Mouse (Mus musculus) lung, postnatal 0 days (tissue): ENCODE data around the gene Ankdd1a. TPM values are rescaled to one million over a fixed set of nuclear protein-coding genes. Genes with fewer than 3 reads are reported as not detected.

ENCODE experiments used
- ATAC-seq: fragments of 200-750 bp; cut with Nextera tagmentation; 2 replicates; pipeline ENCODE4 v1.8.0; 2017; ENCODE audit warnings: moderate library complexity
- DNase-seq: peaks from one replicate; pipeline ENCODE4 v3.0.0-alpha.2; 2016; ENCODE audit warnings: low spot score
- H3K27ac ChIP-seq: fragments of 300-500 bp; sonication (generic); 2 replicates; pipeline ENCODE4 v1.5.1; 2014; ENCODE audit warnings: antibody characterized with exemption, mild to moderate bottlenecking, low read length, mixed read lengths
- H3K27me3 ChIP-seq: fragments of 300-500 bp; sonication (generic); replicated peaks from 2 replicates; pipeline ENCODE4 v1.6.1; 2014; ENCODE audit warnings: low read length, mixed read lengths; ENCODE audit not compliant: insufficient read depth
- H3K36me3 ChIP-seq: fragments of 300-500 bp; sonication (generic); 2 replicates; pipeline ENCODE4 v1.6.1; 2014; ENCODE audit warnings: low read length, mixed read lengths; ENCODE audit not compliant: insufficient read depth
- H3K4me1 ChIP-seq: fragments of 300-500 bp; sonication (generic); 2 replicates; pipeline ENCODE4 v1.6.1; 2014; ENCODE audit warnings: antibody characterized with exemption, low read depth, low read length, mixed read lengths; ENCODE audit not compliant: insufficient read depth
- H3K4me2 ChIP-seq: fragments of 300-500 bp; sonication (generic); replicated peaks from 2 replicates; pipeline ENCODE4 v1.6.1; 2014; ENCODE audit warnings: low read depth, mild to moderate bottlenecking, low read length, moderate library complexity, mixed read lengths
- H3K4me3 ChIP-seq: fragments of 300-500 bp; sonication (generic); 2 replicates; pipeline ENCODE4 v1.5.1; 2014; ENCODE audit warnings: low read depth, low read length
- H3K9ac ChIP-seq: fragments of 300-500 bp; sonication (generic); replicated peaks from 2 replicates; pipeline ENCODE4 v1.6.1; 2014; ENCODE audit warnings: low read depth, mild to moderate bottlenecking
- H3K9me3 ChIP-seq: fragments of 300-500 bp; sonication (generic); 2 replicates; pipeline ENCODE4 v1.6.1; 2016; ENCODE audit warnings: low read length, mixed read lengths
- CTCF ChIP-seq: IDR thresholded peaks from 2 replicates; pipeline ENCODE4 v1.5.1; 2016; ENCODE audit warnings: antibody characterized with exemption, mild to moderate bottlenecking
- EP300 ChIP-seq: IDR thresholded peaks from 2 replicates; pipeline ENCODE4 v1.6.1; 2016; ENCODE audit warnings: antibody characterized with exemption, mild to moderate bottlenecking, control low read depth
- WGBS: fragments of 180-500 bp; shearing (Covaris S2); extraction: QIAGEN DNeasy Blood & Tissue Kit; methylation state at CpG from one replicate; pipeline ENCODE4 v1.1.7; 2014; 5-methylcytosine and 5-hydroxymethylcytosine counted together
- polyA plus RNA-seq: library from polyadenylated mRNA; unstranded; fragments of >200 nt; fragmentation: Nextera tagmentation; extraction: Ambion mirVana; gene quantifications from 2 replicates; pipeline ENCODE4 v1.2.1, GENCODE M21; 2015

The Ankdd1a gene
- polyA plus RNA-seq, 1 experiment from 2014 or later: not detected

DNA sequence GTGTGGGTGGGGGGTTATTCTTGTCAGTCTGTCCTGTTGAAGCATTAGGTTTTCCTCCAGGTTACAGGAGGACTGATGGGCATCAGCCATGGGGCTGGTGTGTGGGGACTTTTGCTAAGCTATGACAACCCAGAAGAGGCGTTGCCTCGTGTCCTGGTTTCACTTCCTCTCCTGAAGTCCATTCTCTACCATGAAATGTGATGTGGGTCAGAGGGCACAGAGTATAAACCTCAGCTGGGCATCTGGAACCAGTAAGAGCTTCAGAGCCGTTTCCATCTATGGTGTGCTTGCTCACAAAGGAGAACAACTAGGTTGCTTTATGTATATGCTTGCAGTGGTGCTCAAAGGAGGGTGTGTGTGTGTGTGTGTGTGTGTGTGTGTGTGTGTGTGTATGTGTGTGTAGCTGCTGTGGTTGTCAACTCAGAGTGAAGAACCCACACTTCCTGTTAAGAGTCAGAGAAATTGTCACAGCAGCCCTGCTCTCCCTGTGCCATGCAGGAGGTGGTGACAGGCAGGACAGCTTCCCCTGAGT lies 15.3 kb upstream of the Ankdd1a start:
- no peak overlapping the region for H3K4me2 ChIP-seq
- H3K4me3 ChIP-seq: no peak overlapping the region
- no peaks in the 10 kb centered on the region for H3K27me3 ChIP-seq
- H3K9me3 ChIP-seq: no peaks in the 10 kb centered on the region
- peak; percentile 57 for ATAC-seq
- peak; percentile 56 for DNase-seq
- no peaks in the 10 kb centered on the region for H3K4me1 ChIP-seq
- H3K36me3 ChIP-seq: no peaks in the 10 kb centered on the region
- TF ChIP-seq CTCF (no peak), EP300 (no peak)
- no peak overlapping the region for H3K27ac ChIP-seq
- 52% methylated on average over 3 of the region's 3 CpGs for WGBS
- no peak overlapping the region for H3K9ac ChIP-seq

DNA sequence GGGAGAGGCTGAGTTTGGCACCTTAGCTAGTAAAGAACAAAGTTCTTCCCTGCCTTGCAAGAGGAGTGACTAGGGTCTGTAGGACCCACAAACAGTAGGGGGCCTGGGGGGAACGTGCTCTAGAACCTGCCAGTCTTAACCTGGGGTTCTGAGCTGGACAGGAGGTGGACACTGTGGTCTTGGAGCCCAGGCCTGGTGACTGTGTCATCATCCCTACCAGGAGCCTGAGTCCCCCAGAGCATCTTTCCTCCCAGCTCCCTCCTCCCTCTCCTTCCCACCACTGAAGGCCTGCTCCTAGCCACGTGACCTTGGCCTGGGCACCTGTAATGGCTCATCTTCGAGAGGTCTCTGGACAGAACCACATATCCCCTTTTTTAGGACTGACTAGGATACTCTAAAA lies 14.1 kb upstream of the Ankdd1a start:
- DNase-seq (no peak), ATAC-seq (no peak)
- TF ChIP-seq EP300 (no peak), CTCF (no peak)
- no peak overlapping the region for H3K9ac ChIP-seq
- no peaks in the 10 kb centered on the region for H3K36me3 ChIP-seq
- no peak overlapping the region for H3K4me3 ChIP-seq
- H3K4me1 ChIP-seq: no peaks in the 10 kb centered on the region
- H3K9me3 ChIP-seq: no peaks in the 10 kb centered on the region
- no peak overlapping the region for H3K27ac ChIP-seq
- H3K4me2 ChIP-seq: no peak overlapping the region
- H3K27me3 ChIP-seq: no peaks in the 10 kb centered on the region
- WGBS: 78% methylated on average over 3 of the region's 3 CpGs

DNA sequence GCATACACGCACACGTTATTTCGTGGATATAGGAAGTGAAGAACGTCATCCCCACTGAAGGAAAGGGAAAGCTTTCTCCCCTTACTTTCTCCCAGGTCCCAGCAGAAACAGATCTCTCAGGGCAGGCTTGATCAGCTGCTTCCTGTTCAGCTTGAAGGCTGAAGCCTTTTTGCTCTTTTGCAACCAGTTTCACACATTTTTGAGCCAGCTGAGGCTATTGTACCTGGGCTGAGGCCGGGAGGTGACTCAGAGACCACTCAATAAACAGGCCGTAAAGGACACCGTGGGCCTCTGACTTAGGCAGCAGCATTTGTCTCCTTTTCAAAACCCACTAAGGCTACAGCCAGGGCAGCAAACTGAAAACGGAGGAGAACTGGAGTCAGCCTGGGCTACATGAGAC lies 13.0 kb upstream of the Ankdd1a start:
- Histone ChIP-seq H3K4me3 (no peak overlapping the region), H3K9ac (no peak overlapping the region), H3K9me3 (no peaks in the 10 kb centered on the region), H3K4me2 (no peak overlapping the region), H3K4me1 (no peaks in the 10 kb centered on the region), H3K36me3 (no peaks in the 10 kb centered on the region), H3K27ac (no peak overlapping the region), H3K27me3 (no peaks in the 10 kb centered on the region)
- no peak for TF ChIP-seq EP300
- TF ChIP-seq CTCF: no peak
- DNase-seq (no peak), ATAC-seq (no peak)
- 61% methylated on average over 8 of the region's 8 CpGs for WGBS

DNA sequence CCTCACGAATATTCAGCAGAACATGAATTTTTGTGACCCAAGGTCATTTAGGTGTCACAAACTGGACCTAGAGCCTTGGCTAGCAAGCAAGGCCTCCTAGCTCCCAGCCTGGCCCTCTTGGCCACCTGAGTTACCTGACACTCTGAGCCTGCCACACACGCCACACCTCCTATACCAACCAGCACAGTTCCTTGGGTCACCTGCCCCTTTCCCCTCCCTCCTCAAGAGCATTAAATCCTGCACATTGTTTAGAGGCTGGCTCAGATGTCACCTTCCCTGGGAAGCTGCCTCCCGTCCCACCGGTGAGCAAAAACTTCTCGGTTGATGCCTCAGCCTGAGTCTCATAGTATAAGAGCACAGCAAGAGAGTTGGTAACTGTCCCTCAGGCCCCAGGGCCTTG lies 11.3 kb upstream of the Ankdd1a start:
- no peak for TF ChIP-seq EP300
- no peaks in the 10 kb centered on the region for H3K36me3 ChIP-seq
- WGBS: 76% methylated on average over 5 of the region's 5 CpGs
- no peaks in the 10 kb centered on the region for H3K9me3 ChIP-seq
- no peak overlapping the region for H3K4me3 ChIP-seq
- ATAC-seq (no peak), DNase-seq (no peak)
- H3K9ac ChIP-seq: no peak overlapping the region
- H3K27me3 ChIP-seq: no peaks in the 10 kb centered on the region
- H3K4me1 ChIP-seq: no peaks in the 10 kb centered on the region
- no peak overlapping the region for H3K4me2 ChIP-seq
- H3K27ac ChIP-seq: no peak overlapping the region

DNA sequence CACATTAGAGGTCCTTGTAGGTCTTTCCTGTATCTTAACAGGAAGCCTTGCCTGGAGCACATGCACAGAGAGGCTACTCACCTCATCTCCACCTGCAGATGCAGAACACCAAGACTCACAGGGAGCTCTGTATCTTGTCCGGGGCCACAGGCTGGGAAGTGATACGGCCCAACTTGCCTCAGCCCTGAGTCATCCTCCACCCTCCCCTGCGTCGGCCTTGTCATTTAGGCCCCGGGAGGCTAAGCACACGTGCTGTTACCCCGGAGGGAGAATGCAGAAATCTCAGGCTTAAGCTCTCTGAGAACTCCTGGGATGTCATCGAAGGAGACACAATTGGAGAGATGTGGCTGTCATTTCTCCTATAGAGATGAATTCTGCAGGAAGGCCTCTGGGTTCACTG lies 9.7 kb upstream of the Ankdd1a start:
- TF ChIP-seq CTCF (no peak), EP300 (no peak)
- Histone ChIP-seq H3K27ac (no peak overlapping the region), H3K4me2 (no peak overlapping the region), H3K9me3 (no peaks in the 10 kb centered on the region), H3K4me1 (no peaks in the 10 kb centered on the region), H3K4me3 (no peak overlapping the region), H3K27me3 (no peaks in the 10 kb centered on the region), H3K36me3 (no peaks in the 10 kb centered on the region), H3K9ac (no peak overlapping the region)
- WGBS: 66% methylated on average over 8 of the region's 8 CpGs
- DNase-seq (no peak), ATAC-seq (no peak)

DNA sequence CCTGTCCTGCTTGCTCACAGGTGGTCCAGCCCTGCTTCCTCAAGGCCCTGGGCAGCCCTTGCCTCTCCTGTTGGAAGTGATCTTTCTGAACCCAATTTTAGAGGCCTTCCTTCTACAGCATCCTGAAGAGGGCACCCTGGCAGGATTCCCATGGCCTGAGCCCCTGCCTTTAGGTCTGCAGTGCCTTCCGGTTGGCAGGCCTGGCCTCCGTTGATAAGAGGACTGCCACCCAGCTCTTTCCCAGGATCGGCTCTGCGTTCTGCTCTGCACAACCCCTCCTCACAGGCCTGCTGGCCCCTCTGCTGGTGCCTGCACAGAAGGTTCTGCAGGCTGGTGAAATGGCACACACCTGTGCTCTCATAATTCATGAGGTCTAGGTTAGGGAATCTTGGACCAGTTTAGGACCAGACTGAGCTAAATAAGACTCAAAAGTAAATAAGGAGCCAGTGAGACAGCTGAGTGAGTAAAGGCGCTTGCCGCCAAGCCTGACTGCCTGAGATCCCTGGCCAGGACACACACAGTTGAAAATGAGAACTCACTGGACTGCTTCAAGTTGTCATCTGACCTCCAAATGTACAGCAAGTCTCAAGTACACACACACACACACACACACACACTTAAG lies 8.5 kb upstream of the Ankdd1a start:
- ATAC-seq: no peak
- H3K27ac ChIP-seq: no peak overlapping the region

More for the DNA sequence above, 8.5 kb upstream of the Ankdd1a start:
- 59% methylated on average over 6 of the region's 6 CpGs for WGBS
- DNase-seq: no peak
- no peak for TF ChIP-seq CTCF
- TF ChIP-seq EP300: no peak
- no peaks in the 10 kb centered on the region for H3K36me3 ChIP-seq
- H3K4me1 ChIP-seq: no peaks in the 10 kb centered on the region
- no peaks in the 10 kb centered on the region for H3K9me3 ChIP-seq
- H3K4me3 ChIP-seq: no peak overlapping the region
- H3K27me3 ChIP-seq: no peaks in the 10 kb centered on the region
- no peak overlapping the region for H3K9ac ChIP-seq
- no peak overlapping the region for H3K4me2 ChIP-seq
